Mouse (Mus musculus): ENCODE data around the gene Tlcd1. TPM values are rescaled to one million over a fixed set of nuclear protein-coding genes. Genes with fewer than 3 reads are reported as not detected.
A peak's percentile ranks its signal among the peaks of the same experiment; 100 is the strongest.

Tlcd1 gene
- polyA plus RNA-seq, 1 experiment from 2014 or later: 11.1 TPM

DNA sequence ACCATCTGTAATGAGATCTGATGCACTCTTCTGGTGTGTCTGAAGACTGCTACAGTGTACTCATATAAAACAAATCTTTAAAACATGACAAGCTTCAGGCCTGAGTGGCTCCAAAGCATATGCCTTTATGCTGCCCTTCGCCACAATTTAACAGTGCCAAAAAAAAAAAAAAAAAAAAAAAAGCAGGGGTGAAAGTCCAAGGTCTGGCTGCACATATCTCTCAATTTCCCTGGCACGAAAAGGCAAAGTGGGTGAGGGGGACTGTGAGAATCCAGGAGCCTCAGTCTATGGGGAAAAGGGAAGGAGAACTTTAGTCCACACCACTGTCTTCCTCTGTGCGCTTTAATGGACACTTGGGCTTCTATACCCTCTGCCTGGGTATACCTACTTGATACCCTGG, 25.9 kb downstream of the Tlcd1 start:
- no peaks in the 10 kb centered on the region for H3K27me3 ChIP-seq (ENCODE audit: low read depth, poor library complexity, severe bottlenecking)
- 93% methylated on average over 3 of the region's 3 CpGs for WGBS
- no peak for DNase-seq (ENCODE audit: low spot score)

DNA sequence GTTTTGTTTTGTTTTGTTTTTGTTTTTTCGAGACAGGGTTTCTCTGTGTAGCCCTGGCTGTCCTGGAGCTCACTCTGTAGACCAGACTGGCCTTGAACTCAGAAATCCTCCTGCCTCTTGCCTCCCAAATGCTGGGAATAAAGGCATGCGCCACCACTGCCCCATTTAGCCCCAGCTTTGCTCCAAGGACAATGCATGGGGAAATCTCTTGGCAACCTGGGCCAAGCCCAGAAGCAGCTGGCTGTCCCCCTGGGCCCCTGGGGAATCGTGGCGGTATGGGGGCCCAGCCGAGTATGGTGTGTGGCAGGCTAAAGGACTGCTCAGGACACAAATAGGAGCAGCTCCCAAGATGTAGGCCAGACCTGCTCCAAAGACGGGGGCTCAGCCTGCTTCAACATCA, 27.8 kb downstream of the Tlcd1 start:
- H3K36me3 ChIP-seq: peaks cover 64% of the 10 kb centered on the region
- no peaks in the 10 kb centered on the region for H3K27me3 ChIP-seq (ENCODE audit: low read depth, poor library complexity, severe bottlenecking)
- DNase-seq (ENCODE audit: low spot score): no peak
- peaks cover 10% of the 10 kb centered on the region for H3K4me1 ChIP-seq
- no peaks in the 10 kb centered on the region for H3K9me3 ChIP-seq (replicated peaks)
- WGBS: 83% methylated on average over 6 of the region's 6 CpGs
- no peak overlapping the region for H3K27ac ChIP-seq (replicated peaks)
- H3K4me3 ChIP-seq: no peak overlapping the region

More for the DNA sequence above, 25.9 kb downstream of the Tlcd1 start:
- no peaks in the 10 kb centered on the region for H3K9me3 ChIP-seq (replicated peaks)
- peaks cover 10% of the 10 kb centered on the region for H3K4me1 ChIP-seq
- no peak overlapping the region for H3K4me3 ChIP-seq
- H3K27ac ChIP-seq (replicated peaks): no peak overlapping the region
- H3K36me3 ChIP-seq: peaks cover 45% of the 10 kb centered on the region

DNA sequence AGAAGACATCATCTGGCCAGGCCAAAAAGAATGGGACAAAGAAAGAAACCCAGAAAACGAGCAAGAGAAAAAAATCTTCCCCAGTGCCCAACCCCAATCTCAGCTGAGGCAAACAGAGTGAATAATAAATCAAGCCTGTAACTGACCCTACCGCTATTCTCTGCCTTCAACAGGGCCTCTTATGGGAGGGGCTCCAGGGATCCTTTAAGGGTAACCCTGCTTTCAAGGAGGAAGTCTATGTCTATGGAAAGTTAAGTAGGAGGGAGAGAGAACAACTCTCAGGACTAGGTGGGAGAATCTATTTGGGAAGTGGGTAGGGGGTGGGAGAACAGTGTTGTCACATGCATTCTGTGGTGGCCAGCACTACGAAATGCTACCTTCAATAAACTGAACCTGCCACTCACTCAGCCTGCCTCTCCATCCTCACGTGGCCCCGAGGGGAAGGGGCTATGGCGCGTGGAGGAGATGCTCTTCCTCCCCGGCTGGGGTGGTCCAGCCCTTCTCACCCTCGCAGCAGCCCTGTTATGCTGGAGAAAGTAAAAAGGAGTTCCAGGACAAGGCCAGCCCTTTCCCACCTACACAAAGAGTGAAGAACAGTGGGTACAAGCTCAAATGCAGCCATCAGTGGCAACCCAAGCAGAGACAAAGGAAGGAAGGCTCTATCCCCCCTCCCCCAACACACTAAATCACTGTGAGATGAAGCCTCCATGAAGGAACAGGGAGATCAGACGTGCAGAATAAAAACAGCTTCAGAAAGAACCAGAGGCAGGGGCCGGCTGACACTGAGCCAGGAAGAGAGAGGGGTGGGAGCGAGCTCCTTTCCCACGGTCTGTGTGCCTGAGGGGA, 29.1 kb downstream of the Tlcd1 start:
- Histone ChIP-seq H3K4me3 (no peak overlapping the region), H3K27me3 (ENCODE audit: low read depth, poor library complexity, severe bottlenecking) (no peaks in the 10 kb centered on the region), H3K9me3 (replicated peaks) (no peaks in the 10 kb centered on the region), H3K27ac (replicated peaks) (0 out of 2 replicates have a peak overlapping the region, but pooled peaks have one; percentile 38), H3K36me3 (peaks cover 77% of the 10 kb centered on the region), H3K4me1 (peaks cover 10% of the 10 kb centered on the region)
- 84% methylated on average over 13 of the region's 13 CpGs for WGBS
- DNase-seq (ENCODE audit: low spot score): no peak

GRCm38 (mm10) chr11:78207190-78207589, 30.7 kb downstream of the Tlcd1 start:
- Histone ChIP-seq H3K27ac (replicated peaks) (no peak overlapping the region), H3K36me3 (peaks cover 93% of the 10 kb centered on the region), H3K27me3 (ENCODE audit: low read depth, poor library complexity, severe bottlenecking) (no peaks in the 10 kb centered on the region), H3K4me1 (peaks cover 10% of the 10 kb centered on the region), H3K9me3 (replicated peaks) (no peaks in the 10 kb centered on the region), H3K4me3 (no peak overlapping the region)
- 92% methylated on average over 7 of the region's 7 CpGs for WGBS
- DNase-seq (ENCODE audit: low spot score): no peak

GRCm38 (mm10) chr11:78209886-78210285, 33.4 kb downstream of the Tlcd1 start:
- no peak overlapping the region for H3K4me3 ChIP-seq
- peaks cover 8% of the 10 kb centered on the region for H3K4me1 ChIP-seq
- H3K36me3 ChIP-seq: peaks cover 100% of the 10 kb centered on the region
- H3K27me3 ChIP-seq (ENCODE audit: low read depth, poor library complexity, severe bottlenecking): no peaks in the 10 kb centered on the region
- H3K27ac ChIP-seq (replicated peaks): no peak overlapping the region
- no peak for DNase-seq (ENCODE audit: low spot score)
- H3K9me3 ChIP-seq (replicated peaks): no peaks in the 10 kb centered on the region
- 97% methylated on average over 6 of the region's 6 CpGs for WGBS

DNA sequence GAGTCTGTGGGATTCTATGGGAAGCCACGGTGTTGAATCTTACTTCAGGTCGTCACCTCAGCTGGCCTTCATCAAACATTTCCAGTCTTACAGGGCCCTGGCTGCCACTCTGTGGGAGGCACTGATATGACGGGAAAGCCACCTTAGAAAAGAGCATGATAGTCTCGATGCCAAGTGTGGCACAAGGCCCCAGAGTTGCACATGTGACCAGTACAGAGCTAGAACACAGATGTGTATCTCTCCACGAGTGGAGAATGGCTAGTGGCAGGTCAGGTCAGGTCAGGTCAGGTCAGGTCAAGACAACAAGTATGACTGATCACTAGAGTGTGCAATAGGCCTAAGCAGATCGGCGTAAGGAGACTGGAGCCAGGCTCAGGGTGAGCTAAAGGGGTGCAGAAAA, 34.1 kb downstream of the Tlcd1 start:
- no peak overlapping the region for H3K27ac ChIP-seq (replicated peaks)
- no peak for DNase-seq (ENCODE audit: low spot score)
- no peaks in the 10 kb centered on the region for H3K27me3 ChIP-seq (ENCODE audit: low read depth, poor library complexity, severe bottlenecking)
- 78% methylated on average over 7 of the region's 7 CpGs for WGBS
- no peaks in the 10 kb centered on the region for H3K9me3 ChIP-seq (replicated peaks)
- peaks cover 100% of the 10 kb centered on the region for H3K36me3 ChIP-seq
- no peak overlapping the region for H3K4me3 ChIP-seq
- H3K4me1 ChIP-seq: peaks cover 6% of the 10 kb centered on the region

DNA sequence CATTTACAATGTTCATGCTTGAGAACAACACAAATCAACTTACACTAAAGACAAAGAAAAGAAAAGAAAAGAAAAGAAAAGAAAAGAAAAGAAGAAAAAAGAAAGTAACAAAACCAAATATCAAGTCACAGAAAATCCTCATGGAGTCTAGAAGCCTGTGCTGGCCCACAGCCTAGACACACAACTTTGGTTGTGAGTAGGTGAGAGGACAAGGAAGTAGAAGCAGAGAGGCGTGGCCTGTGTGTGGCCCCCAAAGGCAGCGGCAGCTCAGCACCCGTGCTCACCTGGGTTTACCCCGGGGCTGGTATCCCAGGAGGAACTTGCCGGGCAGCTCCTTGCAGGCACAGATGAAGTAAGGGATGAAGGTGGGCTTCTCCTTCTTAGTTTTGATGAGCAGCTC, 35.0 kb downstream of the Tlcd1 start:
- H3K4me3 ChIP-seq: no peak overlapping the region
- no peaks in the 10 kb centered on the region for H3K4me1 ChIP-seq
- H3K36me3 ChIP-seq: peaks cover 100% of the 10 kb centered on the region
- no peak for DNase-seq (ENCODE audit: low spot score)
- H3K27me3 ChIP-seq (ENCODE audit: low read depth, poor library complexity, severe bottlenecking): no peaks in the 10 kb centered on the region
- WGBS: 92% methylated on average over 5 of the region's 5 CpGs
- H3K9me3 ChIP-seq (replicated peaks): no peaks in the 10 kb centered on the region
- H3K27ac ChIP-seq (replicated peaks): no peak overlapping the region

DNA sequence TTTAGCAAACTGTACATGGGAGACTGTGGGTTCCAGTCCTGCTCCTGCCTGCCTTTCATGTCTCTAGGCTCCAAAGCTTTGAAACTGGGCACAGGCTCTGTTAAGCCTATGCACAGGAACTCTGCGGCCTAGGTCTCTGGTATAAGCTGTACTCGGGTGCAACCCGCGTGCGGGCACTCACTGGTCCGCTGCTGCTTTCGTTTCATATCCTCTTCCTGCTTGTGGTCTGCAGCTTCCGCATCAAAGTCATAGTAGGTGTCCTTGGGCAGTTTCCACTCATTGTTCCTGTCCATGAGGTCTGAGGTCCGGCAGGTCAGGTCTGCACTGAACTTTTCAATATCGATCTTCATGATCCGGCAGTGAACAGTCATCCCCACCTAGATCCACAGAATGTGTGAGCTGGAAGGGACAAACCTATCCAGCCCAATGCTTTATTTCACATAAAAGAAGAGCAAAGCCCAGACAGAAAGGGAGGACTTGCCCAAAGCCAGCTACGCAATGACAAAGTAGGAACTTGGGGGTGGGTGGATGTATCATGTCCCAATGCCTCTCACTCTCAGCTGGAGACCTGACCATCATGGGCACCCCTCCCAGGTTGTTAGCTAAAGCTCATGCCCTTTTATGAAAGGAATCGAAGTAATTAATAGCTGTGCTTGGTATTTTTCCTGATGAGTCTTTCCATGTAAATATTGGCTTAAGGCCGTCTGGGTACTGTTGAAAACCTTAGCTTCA, 36.7 kb downstream of the Tlcd1 start:
- 96% methylated on average over 14 of the region's 14 CpGs for WGBS
- Histone ChIP-seq H3K4me3 (no peak overlapping the region), H3K9me3 (replicated peaks) (no peaks in the 10 kb centered on the region), H3K27ac (replicated peaks) (no peak overlapping the region), H3K27me3 (ENCODE audit: low read depth, poor library complexity, severe bottlenecking) (no peaks in the 10 kb centered on the region), H3K36me3 (peaks cover 100% of the 10 kb centered on the region), H3K4me1 (no peaks in the 10 kb centered on the region)
- DNase-seq (ENCODE audit: low spot score): no peak

DNA sequence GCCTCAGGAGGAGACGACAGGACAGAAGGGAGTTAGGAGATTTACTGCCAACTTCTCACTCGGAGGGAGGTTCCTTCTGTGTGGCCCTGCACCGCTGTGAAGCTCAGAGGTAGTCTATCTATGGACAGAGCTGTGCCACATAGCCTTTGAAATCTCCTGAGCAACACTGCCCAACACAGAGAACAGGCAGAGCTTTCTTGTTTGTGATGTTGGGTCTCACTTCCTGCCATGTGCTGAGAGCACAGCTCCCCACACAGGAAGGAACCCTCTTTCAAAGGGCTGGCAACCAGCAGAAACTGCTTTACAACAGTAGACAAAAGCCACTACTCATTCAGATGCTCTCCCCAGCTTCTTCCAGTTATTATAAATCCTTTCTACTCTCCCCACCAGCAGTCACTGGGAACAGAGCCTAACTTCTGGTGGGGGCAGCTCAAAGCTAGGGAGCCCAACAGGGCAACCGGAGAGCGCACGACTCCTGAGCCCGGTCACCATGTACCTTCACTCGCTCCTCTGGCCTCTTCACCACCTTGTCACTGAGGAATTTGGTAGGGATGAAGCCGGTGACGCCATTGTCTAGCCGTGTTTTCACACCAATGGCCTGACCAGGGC, 39.3 kb downstream of the Tlcd1 start:
- H3K4me3 ChIP-seq: no peak overlapping the region
- H3K4me1 ChIP-seq: no peaks in the 10 kb centered on the region
- no peak for DNase-seq (ENCODE audit: low spot score)
- H3K27me3 ChIP-seq (ENCODE audit: low read depth, poor library complexity, severe bottlenecking): no peaks in the 10 kb centered on the region
- H3K27ac ChIP-seq (replicated peaks): no peak overlapping the region
- peaks cover 100% of the 10 kb centered on the region for H3K36me3 ChIP-seq
- no peaks in the 10 kb centered on the region for H3K9me3 ChIP-seq (replicated peaks)
- WGBS: 91% methylated on average over 11 of the region's 11 CpGs

- H3K27me3 ChIP-seq (ENCODE audit: low read depth, poor library complexity, severe bottlenecking): no peaks in the 10 kb centered on the region
- no peak for DNase-seq (ENCODE audit: low spot score)
- no peak overlapping the region for H3K27ac ChIP-seq (replicated peaks)
- no peak overlapping the region for H3K4me3 ChIP-seq
- H3K36me3 ChIP-seq: peaks cover 100% of the 10 kb centered on the region
- H3K4me1 ChIP-seq: no peaks in the 10 kb centered on the region
- WGBS: 95% methylated on average over 4 of the region's 4 CpGs
- H3K9me3 ChIP-seq (replicated peaks): no peaks in the 10 kb centered on the region
Measured at GRCm38 (mm10) chr11:78223586-78223985, 47.1 kb downstream of the Tlcd1 start.

Data from midbrain, embryonic 10.5 days (tissue).